Mouse (Mus musculus) forebrain, embryonic 11.5 days (tissue): Measurements from ENCODE around the gene Acly. TPM values are rescaled to one million over a fixed set of nuclear protein-coding genes. Genes with fewer than 3 reads are reported as not detected.

Experiments used
- ATAC-seq: fragments of 200-750 bp; cut with Nextera tagmentation; replicated peaks from 2 replicates; pipeline ENCODE4 v1.8.0; 2017; ENCODE audit warnings: moderate TSS enrichment; ENCODE audit not compliant: low FRiP score
- DNase-seq: peaks from one replicate; pipeline ENCODE4 v3.0.0-alpha.2; 2017; ENCODE audit warnings: low spot score
- H3K27ac ChIP-seq: fragments of 300-500 bp; sonication (generic); 2 replicates; pipeline ENCODE4 v1.5.1; 2014; ENCODE audit warnings: low read depth, low read length
- H3K27me3 ChIP-seq: fragments of 300-500 bp; sonication (generic); 2 replicates; pipeline ENCODE4 v1.6.1; 2014; ENCODE audit warnings: mild to moderate bottlenecking, low read length, mixed read lengths; ENCODE audit not compliant: control insufficient read depth, insufficient read depth
- H3K36me3 ChIP-seq: fragments of 300-500 bp; sonication (generic); 2 replicates; pipeline ENCODE4 v1.6.1; 2014; ENCODE audit warnings: mild to moderate bottlenecking, low read length, moderate library complexity, mixed read lengths; ENCODE audit not compliant: control insufficient read depth, insufficient read depth
- H3K4me1 ChIP-seq: fragments of 300-500 bp; sonication (generic); replicated peaks from 2 replicates; pipeline ENCODE4 v1.6.1; 2014; ENCODE audit warnings: low read length, mixed read lengths; ENCODE audit not compliant: control insufficient read depth, insufficient read depth
- H3K4me2 ChIP-seq: fragments of 300-500 bp; sonication (generic); 2 replicates; pipeline ENCODE4 v1.6.1; 2014; ENCODE audit warnings: low read depth, mild to moderate bottlenecking, low read length, moderate library complexity, mixed read lengths; ENCODE audit not compliant: severe bottlenecking
- H3K4me3 ChIP-seq: fragments of 300-500 bp; sonication (generic); 2 replicates; pipeline ENCODE4 v1.5.1; 2014; ENCODE audit warnings: low read depth, low read length
- H3K9ac ChIP-seq: fragments of 300-500 bp; sonication (generic); 2 replicates; pipeline ENCODE4 v1.6.1; 2014; ENCODE audit warnings: low read length
- H3K9me3 ChIP-seq: fragments of 300-500 bp; sonication (generic); 2 replicates; pipeline ENCODE4 v1.6.1; 2016; ENCODE audit warnings: low read length, mixed read lengths; ENCODE audit not compliant: control insufficient read depth
- WGBS: fragments of 180-500 bp; shearing (Covaris S2); extraction: QIAGEN DNeasy Blood & Tissue Kit; methylation state at CpG from one replicate; pipeline ENCODE4 v1.1.7; 2014; 5-methylcytosine and 5-hydroxymethylcytosine counted together
- polyA plus RNA-seq: library from polyadenylated mRNA; unstranded; fragments of >200 nt; fragmentation: Nextera tagmentation; extraction: Ambion mirVana; gene quantifications from 2 replicates; pipeline ENCODE4 v1.2.1, GENCODE M21; 2014

The Acly gene
- polyA plus RNA-seq, 1 experiment from 2014 or later, result 294 TPM

GRCm38 (mm10) chr11:100493771-100494170 lies 34.0 kb downstream of the Acly start:
- H3K4me2 ChIP-seq, result no peak overlapping the region
- DNase-seq (no peak), ATAC-seq (no peak)
- no peak overlapping the region for H3K27ac ChIP-seq
- H3K36me3 ChIP-seq, result peaks cover 25% of the 10 kb centered on the region
- H3K27me3 ChIP-seq, result no peaks in the 10 kb centered on the region
- WGBS, result 92% methylated on average over 12 of the region's 12 CpGs
- H3K4me3 ChIP-seq, result no peak overlapping the region
- H3K4me1 ChIP-seq, result no peaks in the 10 kb centered on the region
- no peaks in the 10 kb centered on the region for H3K9me3 ChIP-seq
- H3K9ac ChIP-seq, result no peak overlapping the region

- Histone ChIP-seq H3K4me3 (no peak overlapping the region), H3K9me3 (no peaks in the 10 kb centered on the region), H3K27ac (no peak overlapping the region), H3K4me1 (no peaks in the 10 kb centered on the region), H3K36me3 (peaks cover 15% of the 10 kb centered on the region), H3K27me3 (no peaks in the 10 kb centered on the region), H3K4me2 (no peak overlapping the region), H3K9ac (no peak overlapping the region)
- ATAC-seq, result no peak
- no peak for DNase-seq
- 93% methylated on average over 6 of the region's 6 CpGs for WGBS
These were observed 36.8 kb downstream of the Acly start for GRCm38 (mm10) chr11:100490951-100491350.

- H3K4me1 ChIP-seq, result no peaks in the 10 kb centered on the region
- no peak overlapping the region for H3K27ac ChIP-seq
- H3K4me2 ChIP-seq, result no peak overlapping the region
- no peak overlapping the region for H3K4me3 ChIP-seq
- ATAC-seq, result no peak
- no peaks in the 10 kb centered on the region for H3K9me3 ChIP-seq
- 90% methylated on average over 8 of the region's 8 CpGs for WGBS
- peak; percentile 43 for DNase-seq
- H3K9ac ChIP-seq, result no peak overlapping the region
- H3K36me3 ChIP-seq, result peaks cover 15% of the 10 kb centered on the region; the same call in 1 of the 2 replicates
- H3K27me3 ChIP-seq, result no peaks in the 10 kb centered on the region
These were observed 41.8 kb downstream of the Acly start for GRCm38 (mm10) chr11:100485801-100486538.

- peak; percentile 27 for DNase-seq
- Histone ChIP-seq H3K9me3 (no peaks in the 10 kb centered on the region), H3K4me2 (no peak overlapping the region), H3K36me3 (peaks cover 21% of the 10 kb centered on the region; the same call in 1 of the 2 replicates), H3K4me1 (no peaks in the 10 kb centered on the region), H3K9ac (no peak overlapping the region), H3K27ac (no peak overlapping the region), H3K4me3 (no peak overlapping the region), H3K27me3 (no peaks in the 10 kb centered on the region)
- 92% methylated on average over 3 of the region's 3 CpGs for WGBS
- ATAC-seq, result no peak
These were observed 43.3 kb downstream of the Acly start for GRCm38 (mm10) chr11:100484461-100484860.

- peaks cover 28% of the 10 kb centered on the region; the same call in 1 of the 2 replicates for H3K36me3 ChIP-seq
These were observed 48.6 kb downstream of the Acly start for GRCm38 (mm10) chr11:100479152-100479551.

GRCm38 (mm10) chr11:100476281-100476680 lies 51.5 kb downstream of the Acly start:
- Histone ChIP-seq H3K4me1 (peaks cover 2% of the 10 kb centered on the region; the same call in 1 of the 2 replicates), H3K4me2 (no peak overlapping the region), H3K4me3 (no peak overlapping the region), H3K36me3 (peaks cover 18% of the 10 kb centered on the region; the same call in 1 of the 2 replicates), H3K9me3 (no peaks in the 10 kb centered on the region), H3K27me3 (no peaks in the 10 kb centered on the region), H3K9ac (no peak overlapping the region), H3K27ac (no peak overlapping the region)
- 95% methylated on average over 5 of the region's 5 CpGs for WGBS
- ATAC-seq (no peak), DNase-seq (no peak)

More at GRCm38 (mm10) chr11:100479152-100479551, 48.6 kb downstream of the Acly start:
- H3K4me3 ChIP-seq, result no peak overlapping the region
- WGBS, result 93% methylated on average over 7 of the region's 7 CpGs
- no peak overlapping the region for H3K9ac ChIP-seq
- peak; percentile 40 for DNase-seq
- H3K4me2 ChIP-seq, result no peak overlapping the region
- no peak for ATAC-seq
- no peak overlapping the region for H3K27ac ChIP-seq
- no peaks in the 10 kb centered on the region for H3K27me3 ChIP-seq
- H3K9me3 ChIP-seq, result no peaks in the 10 kb centered on the region
- H3K4me1 ChIP-seq, result no peaks in the 10 kb centered on the region

- Histone ChIP-seq H3K4me3 (peak overlapping the region; percentile 96), H3K4me1 (peaks cover 8% of the 10 kb centered on the region; the same call in 1 of the 2 replicates), H3K4me2 (no peak overlapping the region; the same call in 1 of the 2 replicates), H3K9ac (no peak overlapping the region), H3K36me3 (peaks cover 6% of the 10 kb centered on the region; the same call in 1 of the 2 replicates), H3K27me3 (no peaks in the 10 kb centered on the region), H3K27ac (no peak overlapping the region), H3K9me3 (no peaks in the 10 kb centered on the region)
- no peak for DNase-seq
- peak; percentile 61 for ATAC-seq
- 32% methylated on average over 5 of the region's 5 CpGs for WGBS
These were observed 54.9 kb downstream of the Acly start for GRCm38 (mm10) chr11:100472935-100473295.

GRCm38 (mm10) chr11:100472197-100472934 lies 55.4 kb downstream of the Acly start, which contains the start of gene Klhl11:
Gene Klhl11 (minus strand): TSS chr11:100472741.
- Histone ChIP-seq H3K9me3 (no peaks in the 10 kb centered on the region), H3K9ac (peak within 1 kb of the TSS; percentile 95), H3K4me2 (peak within 1 kb of the TSS; percentile 85), H3K27ac (peak within 1 kb of the TSS; percentile 75), H3K4me3 (peak within 1 kb of the TSS; percentile 96), H3K4me1 (peaks cover 8% of the 10 kb centered on the region; the same call in 1 of the 2 replicates), H3K27me3 (no peaks in the 10 kb centered on the region), H3K36me3 (peaks cover 3% of the 10 kb centered on the region; the same call in 1 of the 2 replicates)
- ATAC-seq, result peak; percentile 91
- 0% methylated on average over 82 of the region's 83 CpGs for WGBS
- peak; percentile 96 for DNase-seq
